Comparison of ENCODE assay signal across 30 mouse cellular contexts in genomic region chr1:20344651-20345050, GRCm38 (mm10).
DNase-seq lines count a peak whose midpoint lies in the region; ATAC-seq lines count a peak whose summit lies in the region.
"Had no signal": no experiment of that assay in that cellular context is flagged by ENCODE, and none has a peak within 500 bp of the region (broad histone marks: within the 10 kb centered on the region; RNA-seq: fewer than 3 reads in every experiment).

No protein-coding gene starts in this region.

- H3K27ac ChIP-seq in hindbrain, embryonic 11.5 days (ENCODE audit: low read depth, low read length), result no peak overlapping the region
- no peak overlapping the region for H3K27ac ChIP-seq in hindbrain, embryonic 10.5 days
- H3K27ac ChIP-seq: embryonic facial prominence, embryonic 15.5 days; heart, adult 2 months; hindbrain, embryonic 15.5 days; left cerebral cortex, adult 2 months; liver, embryonic 12.5 days; midbrain, embryonic 13.5 days; stomach, embryonic 15.5 days had no signal

- no peak for ATAC-seq in hindbrain, embryonic 11.5 days (ENCODE audit: low FRiP score)
- no peak for ATAC-seq in granulocyte monocyte progenitor cell, adult 5-6 weeks (replicated peaks; ENCODE audit: poor library complexity, severe bottlenecking)
- ATAC-seq: CD4-positive, CD25-positive, alpha-beta regulatory T cell, adult 4 months; forebrain, embryonic 14.5 days; inflammation-experienced regulatory T-cells, adult 6 months; liver, embryonic 12.5 days; liver, postnatal 0 days; midbrain, embryonic 13.5 days had no signal

- no peaks in the 10 kb centered on the region for H3K27me3 ChIP-seq in hindbrain, embryonic 11.5 days (ENCODE audit: control insufficient read depth, insufficient read depth, low read length)
- H3K27me3 ChIP-seq in hindbrain, embryonic 10.5 days (ENCODE audit: insufficient read depth, poor library complexity, severe bottlenecking), result no peaks in the 10 kb centered on the region
- H3K27me3 ChIP-seq: embryonic facial prominence, embryonic 15.5 days; heart, embryonic 12.5 days; hindbrain, embryonic 15.5 days; liver, embryonic 12.5 days; midbrain, embryonic 13.5 days; stomach, embryonic 15.5 days had no signal

- DNase-seq in hindbrain, embryonic 11.5 days (ENCODE audit: low spot score), result peak; percentile 7
- DNase-seq in hindbrain, embryonic 10.5 days (ENCODE audit: low spot score), result no peak
- peak; percentile 4 for DNase-seq in testis, postnatal 14 days (ENCODE audit: low spot score)
- DNase-seq in testis, postnatal 10 days (ENCODE audit: low spot score), result no peak
- peak; percentile 22 for DNase-seq in retina, embryonic 14.5 days (ENCODE audit: low spot score)
- DNase-seq in heart, adult 18-20 months, result no peak
- DNase-seq: adrenal gland, postnatal 25 days; cerebellum, adult 2 months; cerebellum, postnatal 14 days; gastrocnemius, postnatal 14 days; heart, adult 2 months; heart, postnatal 4 days; kidney, adult 11 months; kidney, postnatal 25 days; liver, postnatal 0 days; lung, postnatal 36 days; right cerebral cortex, postnatal 25 days; thymus, adult 18-20 months; thymus, postnatal 36 days had no signal

- no peaks in the 10 kb centered on the region for H3K9me3 ChIP-seq in hindbrain, embryonic 11.5 days (ENCODE audit: control insufficient read depth, low read length)
- H3K9me3 ChIP-seq in hindbrain, embryonic 10.5 days, result no peaks in the 10 kb centered on the region
- H3K9me3 ChIP-seq: embryonic facial prominence, embryonic 15.5 days; heart, embryonic 12.5 days; hindbrain, embryonic 15.5 days; liver, embryonic 12.5 days; midbrain, embryonic 13.5 days; stomach, embryonic 15.5 days had no signal

- H3K4me1 ChIP-seq in hindbrain, embryonic 11.5 days (replicated peaks; ENCODE audit: control insufficient read depth, insufficient read depth, low read length), result no peaks in the 10 kb centered on the region
- H3K4me1 ChIP-seq in hindbrain, embryonic 10.5 days (replicated peaks), result 0 out of 2 replicates have a peak, but pooled peaks cover 4% of the 10 kb centered on the region
- H3K4me1 ChIP-seq: embryonic facial prominence, embryonic 15.5 days; heart, embryonic 12.5 days; hindbrain, embryonic 15.5 days; liver, embryonic 12.5 days; stomach, embryonic 15.5 days had no signal

- H3K36me3 ChIP-seq in hindbrain, embryonic 11.5 days (ENCODE audit: control insufficient read depth, insufficient read depth, low read length), result no peaks in the 10 kb centered on the region
- H3K36me3 ChIP-seq in hindbrain, embryonic 10.5 days, result no peaks in the 10 kb centered on the region
- H3K36me3 ChIP-seq: embryonic facial prominence, embryonic 15.5 days; heart, embryonic 12.5 days; hindbrain, embryonic 15.5 days; liver, embryonic 12.5 days; midbrain, embryonic 13.5 days; stomach, embryonic 15.5 days had no signal

- no peak overlapping the region for H3K9ac ChIP-seq in hindbrain, embryonic 11.5 days (ENCODE audit: low read depth, low read length)
- H3K9ac ChIP-seq: embryonic facial prominence, embryonic 15.5 days; heart, embryonic 12.5 days; hindbrain, embryonic 15.5 days; liver, embryonic 12.5 days; liver, postnatal 0 days; midbrain, embryonic 13.5 days; stomach, embryonic 15.5 days had no signal

- no peak overlapping the region for H3K4me3 ChIP-seq in hindbrain, embryonic 11.5 days (ENCODE audit: low read depth, low read length)
- H3K4me3 ChIP-seq in hindbrain, embryonic 10.5 days, result no peak overlapping the region
- H3K4me3 ChIP-seq: embryonic facial prominence, embryonic 15.5 days; heart, adult 2 months; heart, embryonic 12.5 days; hindbrain, embryonic 15.5 days; left cerebral cortex, adult 2 months; liver, embryonic 12.5 days; midbrain, embryonic 13.5 days; stomach, embryonic 15.5 days had no signal

- H3K4me2 ChIP-seq in hindbrain, embryonic 11.5 days (replicated peaks; ENCODE audit: low read depth, low read length), result no peak overlapping the region
- H3K4me2 ChIP-seq: embryonic facial prominence, embryonic 15.5 days; heart, embryonic 12.5 days; hindbrain, embryonic 15.5 days; liver, embryonic 12.5 days; midbrain, embryonic 13.5 days; stomach, embryonic 15.5 days had no signal

- 43% methylated on average over 3 of the region's 3 CpGs for WGBS in hindbrain, embryonic 11.5 days
- 30% methylated on average over 3 of the region's 3 CpGs for WGBS in hindbrain, embryonic 10.5 days

Comparison
In these comparisons a context has a peak if more than half of its experiments do, and no peak if none do; other contexts are left out.
1. DNase-seq: peak in hindbrain, embryonic 11.5 days (single experiment), testis, postnatal 14 days (single experiment) and retina, embryonic 14.5 days (single experiment); none in hindbrain, embryonic 10.5 days (single experiment), testis, postnatal 10 days (single experiment) and heart, adult 18-20 months (0 of 2).